Mouse (Mus musculus): ENCODE results near the gene Map7d1.

DNA sequence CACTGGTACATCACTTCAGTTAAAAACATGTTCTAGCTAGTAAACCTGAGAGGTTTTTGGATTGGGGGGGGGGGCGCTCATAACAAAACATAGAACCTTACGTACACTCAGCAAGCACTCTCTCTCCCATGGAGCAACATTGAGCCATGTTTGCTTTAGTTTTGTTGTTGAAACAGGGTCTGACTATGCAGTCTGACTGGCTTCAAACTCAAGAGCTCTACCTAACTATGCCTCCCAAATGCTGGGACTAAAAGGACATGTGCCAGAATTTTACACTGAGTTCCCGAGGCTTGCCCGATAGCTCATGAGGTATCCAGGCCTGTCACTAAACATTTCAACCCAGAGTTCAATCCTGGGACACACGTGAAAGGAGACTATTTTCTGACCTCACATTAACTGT, 73.1 kb downstream of the Map7d1 start:
- TF ChIP-seq CTCF (IDR thresholded peaks at IDR 0.05; ENCODE audit: low read depth), result no peak
- TF ChIP-seq EP300 (IDR thresholded peaks at IDR 0.05; ENCODE audit: low read depth), result no peak
